Mouse (Mus musculus) kidney, embryonic 16.5 days (tissue): ENCODE measurements around the gene Sh2d2a. TPM values are rescaled to one million over a fixed set of nuclear protein-coding genes. Genes with fewer than 3 reads are reported as not detected.
"Not testable (repeated sequence)": the region's sequence is repeated elsewhere in the genome, so short reads cannot be mapped to it uniquely, and the experiment has no call there.

Source experiments
- ATAC-seq: fragments of 200-750 bp; cut with Nextera tagmentation; 2 replicates; pipeline ENCODE4 v1.8.0; 2017; ENCODE audit warnings: moderate TSS enrichment; ENCODE audit not compliant: low FRiP score, low TSS enrichment
- H3K27ac ChIP-seq: fragments of 300-500 bp; sonication (generic); 2 replicates; pipeline ENCODE4 v1.5.1; 2014; ENCODE audit warnings: low read length
- H3K27me3 ChIP-seq: fragments of 300-500 bp; sonication (generic); 2 replicates; pipeline ENCODE4 v1.6.1; 2014; ENCODE audit warnings: low read length, control low read depth, mixed read lengths; ENCODE audit not compliant: insufficient read depth
- H3K36me3 ChIP-seq: fragments of 300-500 bp; sonication (generic); 2 replicates; pipeline ENCODE4 v1.6.1; 2014; ENCODE audit warnings: low read length, control low read depth, mixed read lengths; ENCODE audit not compliant: insufficient read depth
- H3K4me1 ChIP-seq: fragments of 300-500 bp; sonication (generic); 2 replicates; pipeline ENCODE4 v1.6.1; 2014; ENCODE audit warnings: low read length, control low read depth, mixed read lengths; ENCODE audit not compliant: insufficient read depth
- H3K4me2 ChIP-seq: fragments of 300-500 bp; sonication (generic); replicated peaks from 2 replicates; pipeline ENCODE4 v1.6.1; 2014; ENCODE audit warnings: low read depth, low read length
- H3K4me3 ChIP-seq: fragments of 300-500 bp; sonication (generic); 2 replicates; pipeline ENCODE4 v1.5.1; 2014; ENCODE audit warnings: mild to moderate bottlenecking, low read length
- H3K9ac ChIP-seq: fragments of 300-500 bp; sonication (generic); replicated peaks from 2 replicates; pipeline ENCODE4 v1.6.1; 2014; ENCODE audit warnings: low read length
- H3K9me3 ChIP-seq: fragments of 300-500 bp; sonication (generic); 2 replicates; pipeline ENCODE4 v1.6.1; 2016; ENCODE audit warnings: low read length, control low read depth
- WGBS: fragments of 180-500 bp; shearing (Covaris S2); extraction: QIAGEN DNeasy Blood & Tissue Kit; methylation state at CpG from one replicate; pipeline ENCODE4 v1.1.7; 2014; 5-methylcytosine and 5-hydroxymethylcytosine counted together
- polyA plus RNA-seq: library from polyadenylated mRNA; unstranded; fragments of >200 nt; fragmentation: Nextera tagmentation; extraction: Ambion mirVana; gene quantifications from 2 replicates; pipeline ENCODE4 v1.2.1, GENCODE M21; 2015

Gene Sh2d2a
- polyA plus RNA-seq, 1 experiment from 2014 or later: 0.09 TPM

GRCm38 (mm10) chr3:87885281-87886003 lies 38.9 kb downstream of the Sh2d2a start, which contains the start of gene Prcc:
Gene Prcc, minus strand, starts transcription at chr3:87885608.
- peak within 1 kb of the TSS; percentile 91 for H3K27ac ChIP-seq
- peak within 1 kb of the TSS; percentile 94 for H3K9ac ChIP-seq
- H3K36me3 ChIP-seq: peaks cover 4% of the 10 kb centered on the region
- peaks cover 2% of the 10 kb centered on the region; the same call in 1 of the 2 replicates for H3K9me3 ChIP-seq
- H3K4me2 ChIP-seq: peak within 1 kb of the TSS; percentile 89
- peak; percentile 98 for ATAC-seq
- H3K27me3 ChIP-seq: no peaks in the 10 kb centered on the region
- H3K4me3 ChIP-seq: peak within 1 kb of the TSS; percentile 98
- H3K4me1 ChIP-seq: peaks cover 15% of the 10 kb centered on the region
- under 1% methylated on average over 33 of the region's 33 CpGs for WGBS

GRCm38 (mm10) chr3:87886004-87886365 lies 39.4 kb downstream of the Sh2d2a start:
- Histone ChIP-seq H3K4me3 (peak overlapping the region; percentile 98), H3K9ac (peak overlapping the region; percentile 63), H3K4me1 (peaks cover 15% of the 10 kb centered on the region), H3K36me3 (no peaks in the 10 kb centered on the region), H3K27me3 (no peaks in the 10 kb centered on the region), H3K4me2 (peak overlapping the region; percentile 52), H3K27ac (no peak overlapping the region), H3K9me3 (peaks cover 2% of the 10 kb centered on the region; the same call in 1 of the 2 replicates)
- WGBS: 10% methylated on average over 10 of the region's 10 CpGs
- ATAC-seq: no peak; the same call in 1 of the 2 replicates

- peak overlapping the region; percentile 98 for H3K4me3 ChIP-seq
- peak overlapping the region; percentile 52 for H3K4me2 ChIP-seq
Observed at GRCm38 (mm10) chr3:87886416-87886815, 39.9 kb downstream of the Sh2d2a start.

GRCm38 (mm10) chr3:87887400-87887799 lies 40.8 kb downstream of the Sh2d2a start:
- H3K27me3 ChIP-seq, H3K27ac ChIP-seq, H3K9ac ChIP-seq, H3K9me3 ChIP-seq, H3K36me3 ChIP-seq, ATAC-seq, H3K4me3 ChIP-seq, H3K4me2 ChIP-seq: not testable (repeated sequence)
- 82% methylated on average over 4 of the region's 4 CpGs for WGBS
- peaks cover 15% of the 10 kb centered on the region for H3K4me1 ChIP-seq

More at GRCm38 (mm10) chr3:87886416-87886815, 39.9 kb downstream of the Sh2d2a start:
- Histone ChIP-seq H3K9me3 (peaks cover 2% of the 10 kb centered on the region; the same call in 1 of the 2 replicates), H3K4me1 (peaks cover 15% of the 10 kb centered on the region), H3K9ac (peak overlapping the region; percentile 63; the same call in 1 of the 2 replicates), H3K36me3 (no peaks in the 10 kb centered on the region), H3K27ac (no peak overlapping the region), H3K27me3 (no peaks in the 10 kb centered on the region)
- 83% methylated on average over 6 of the region's 6 CpGs for WGBS
- ATAC-seq: no peak

- H3K36me3 ChIP-seq: no peaks in the 10 kb centered on the region
- ATAC-seq: no peak
- H3K9me3 ChIP-seq: peaks cover 2% of the 10 kb centered on the region; the same call in 1 of the 2 replicates
- no peak overlapping the region for H3K4me3 ChIP-seq
- H3K9ac ChIP-seq: no peak overlapping the region
- no peaks in the 10 kb centered on the region for H3K4me1 ChIP-seq
- H3K27ac ChIP-seq: no peak overlapping the region
- no peak overlapping the region for H3K4me2 ChIP-seq
- no peaks in the 10 kb centered on the region for H3K27me3 ChIP-seq
- WGBS: 70% methylated on average over 3 of the region's 3 CpGs
Observed at GRCm38 (mm10) chr3:87891481-87891880, 44.9 kb downstream of the Sh2d2a start.

DNA sequence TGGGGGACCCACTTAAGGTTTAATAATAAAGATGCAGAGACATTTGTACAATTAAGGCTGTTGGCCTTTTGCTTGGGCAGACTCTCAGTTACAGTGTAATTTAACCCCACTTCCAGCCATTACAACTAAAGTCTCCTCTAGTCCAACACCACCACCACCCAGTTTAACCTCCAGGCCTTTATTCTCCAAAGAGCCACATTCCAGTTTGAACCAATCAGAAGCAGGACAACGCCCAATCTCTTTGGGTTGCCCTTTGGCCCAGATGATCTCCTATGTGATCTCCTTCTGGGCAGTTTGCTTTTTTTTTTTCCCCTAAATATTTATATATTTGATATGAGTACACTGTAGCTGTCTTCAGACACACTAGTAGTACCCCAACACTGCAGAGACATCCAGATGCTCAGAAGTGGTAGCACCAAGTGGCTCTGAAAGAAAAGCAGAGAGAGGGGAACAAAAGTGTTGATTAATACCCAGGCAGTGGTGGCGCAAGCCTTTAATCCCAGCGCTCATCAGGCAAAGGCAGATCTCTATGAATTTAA lies 46.9 kb downstream of the Sh2d2a start:
- ATAC-seq: no peak
- Histone ChIP-seq H3K9me3 (no peaks in the 10 kb centered on the region), H3K4me3 (no peak overlapping the region), H3K27me3 (no peaks in the 10 kb centered on the region), H3K27ac (no peak overlapping the region), H3K36me3 (no peaks in the 10 kb centered on the region), H3K4me2 (no peak overlapping the region), H3K9ac (no peak overlapping the region), H3K4me1 (no peaks in the 10 kb centered on the region)
- WGBS: 75% methylated on average over 3 of the region's 3 CpGs

DNA sequence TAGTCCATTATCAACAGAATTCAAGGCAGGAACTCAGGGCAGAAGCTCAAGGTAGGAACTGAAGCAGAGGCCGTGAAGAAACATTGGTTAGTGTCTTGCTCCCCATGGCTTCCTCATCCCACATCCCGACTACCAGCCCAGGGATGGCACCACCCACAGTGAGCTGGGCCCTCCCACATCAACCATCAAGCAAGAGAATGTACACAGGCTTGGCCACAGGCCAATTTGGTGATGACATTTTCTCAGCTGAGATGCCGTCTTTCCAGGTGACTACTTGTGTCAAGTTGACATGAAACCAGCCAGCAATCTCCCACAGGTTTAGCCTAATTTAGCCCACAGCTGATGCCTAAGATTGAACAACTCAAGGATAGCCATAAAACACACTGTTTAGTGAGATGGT lies 52.7 kb downstream of the Sh2d2a start:
- no peak overlapping the region for H3K4me2 ChIP-seq
- H3K9me3 ChIP-seq: no peaks in the 10 kb centered on the region
- no peak for ATAC-seq
- H3K36me3 ChIP-seq: no peaks in the 10 kb centered on the region
- H3K4me1 ChIP-seq: no peaks in the 10 kb centered on the region
- H3K9ac ChIP-seq: no peak overlapping the region
- no peak overlapping the region for H3K27ac ChIP-seq
- 57% methylated on average over 3 of the region's 3 CpGs for WGBS
- no peaks in the 10 kb centered on the region for H3K27me3 ChIP-seq
- H3K4me3 ChIP-seq: no peak overlapping the region

DNA sequence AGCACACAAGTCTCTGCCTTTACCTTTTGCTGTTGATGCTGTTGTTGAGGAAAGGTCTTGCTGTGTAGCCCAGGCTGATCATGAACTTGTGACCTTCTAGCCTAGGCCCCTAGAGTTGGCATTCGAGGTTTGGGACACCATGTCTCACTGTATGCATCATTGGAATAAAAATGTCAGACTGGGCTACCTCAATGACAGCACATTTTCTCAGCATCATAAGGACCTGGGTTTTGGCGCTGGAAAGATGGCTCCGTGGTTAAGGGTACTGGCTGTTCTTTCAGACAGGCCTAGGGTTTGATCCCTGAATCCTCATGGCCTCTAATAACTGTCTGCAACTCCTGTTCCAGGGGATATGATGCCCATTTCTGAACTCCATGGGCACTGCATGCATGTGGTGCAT lies 53.2 kb downstream of the Sh2d2a start:
- Histone ChIP-seq H3K4me1 (no peaks in the 10 kb centered on the region), H3K27me3 (no peaks in the 10 kb centered on the region), H3K9me3 (no peaks in the 10 kb centered on the region), H3K27ac (no peak overlapping the region), H3K9ac (no peak overlapping the region), H3K36me3 (no peaks in the 10 kb centered on the region), H3K4me3 (no peak overlapping the region), H3K4me2 (no peak overlapping the region)
- ATAC-seq: no peak
- 81% methylated on average over 3 of the region's 3 CpGs for WGBS

- Histone ChIP-seq H3K9me3 (no peaks in the 10 kb centered on the region), H3K9ac (no peak overlapping the region), H3K27me3 (no peaks in the 10 kb centered on the region), H3K4me3 (no peak overlapping the region), H3K4me2 (no peak overlapping the region), H3K27ac (no peak overlapping the region), H3K36me3 (no peaks in the 10 kb centered on the region), H3K4me1 (no peaks in the 10 kb centered on the region)
- no peak for ATAC-seq
- WGBS: 34% methylated on average over 1 of the region's 1 CpGs
Observed at GRCm38 (mm10) chr3:87901036-87901624, 54.6 kb downstream of the Sh2d2a start.

- not testable (repeated sequence) for H3K27me3 ChIP-seq, H3K9me3 ChIP-seq
Observed at GRCm38 (mm10) chr3:87901959-87902358, 55.4 kb downstream of the Sh2d2a start.

More at GRCm38 (mm10) chr3:87901959-87902358, 55.4 kb downstream of the Sh2d2a start:
- not testable (repeated sequence) for H3K9ac ChIP-seq, ATAC-seq, H3K27ac ChIP-seq, H3K36me3 ChIP-seq, H3K4me2 ChIP-seq, H3K4me3 ChIP-seq, H3K4me1 ChIP-seq
- 85% methylated on average over 5 of the region's 6 CpGs for WGBS
